In the genomic region with DNA sequence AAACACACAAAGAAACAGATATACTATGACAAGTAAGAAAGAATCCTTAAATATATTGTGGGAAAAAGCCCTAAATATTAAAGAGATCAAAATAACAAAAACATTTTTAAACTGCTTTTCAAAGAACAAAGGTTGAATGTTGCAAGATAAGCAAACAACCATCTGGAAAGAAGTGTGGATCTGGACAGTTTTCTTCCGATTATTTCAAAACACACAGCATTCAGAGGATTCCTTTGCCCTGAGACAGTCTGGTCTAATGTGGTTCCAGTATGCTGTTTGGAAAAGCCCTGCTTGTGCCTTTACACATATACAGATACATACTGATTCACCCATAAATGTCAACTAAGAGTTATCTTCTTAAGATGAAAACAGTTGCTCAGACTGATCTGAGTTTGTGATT, we compare ENCODE assay signal across 18 mouse cellular contexts. TPM values are rescaled to one million over a fixed set of nuclear protein-coding genes. Genes with fewer than 3 reads are reported as not detected.
A peak's percentile ranks its signal among the peaks of the same experiment; 100 is the strongest.
DNase-seq lines count a peak whose midpoint lies in the region; ATAC-seq and TF ChIP-seq lines count a peak whose summit lies in the region.
"Had no signal": no experiment of that assay in that cellular context is flagged by ENCODE, and none has a peak within 500 bp of the region (broad histone marks: within the 10 kb centered on the region; RNA-seq: fewer than 3 reads in every experiment).

No protein-coding gene starts in this region.

- intact Hi-C loops in heart, adult 2 months (cut with DNase I), result no loop called here

- no peak for DNase-seq in heart, embryonic 10.5 days (ENCODE audit: low spot score)
- DNase-seq in heart, adult 2 months, result no peak
- DNase-seq in lung, postnatal 0 days (ENCODE audit: low spot score), result peak; percentile 5
- no peak for DNase-seq in lung, adult 18-20 months
- no peak for DNase-seq in ovary, adult 18-20 months (ENCODE audit: low spot score)
- DNase-seq: adrenal gland, adult 8-10 months; adrenal gland, postnatal 36 days; cerebellum, adult 2 months; cerebellum, postnatal 10 days; forebrain, postnatal 0 days; gastrocnemius, postnatal 14 days had no signal

- 0 out of 2 replicates have a peak, but pooled peaks have one; percentile 39 for ATAC-seq in heart, embryonic 12.5 days (ENCODE audit: insufficient number of reproducible peaks, low FRiP score)
- no peak for ATAC-seq in heart, embryonic 16.5 days (replicated peaks; ENCODE audit: extremely low read depth, insufficient read depth, low FRiP score)
- no peak for ATAC-seq in lung, postnatal 0 days
- ATAC-seq: forebrain, embryonic 13.5 days; forebrain, postnatal 0 days; intestine, embryonic 16.5 days had no signal

- H3K79me2 ChIP-seq in heart, adult 2 months (replicated peaks; ENCODE audit: control insufficient read depth, insufficient read depth, low read length), result no peaks in the 10 kb centered on the region

- no peak for TF ChIP-seq CTCF in heart, adult 2 months (IDR thresholded peaks at IDR 0.05)
- no peak for TF ChIP-seq CTCF in lung, postnatal 0 days (IDR thresholded peaks at IDR 0.05)

- no peak overlapping the region for H3K9ac ChIP-seq in heart, embryonic 12.5 days
- H3K9ac ChIP-seq in heart, embryonic 16.5 days (ENCODE audit: low read length), result no peak overlapping the region
- H3K9ac ChIP-seq in heart, adult 2 months (ENCODE audit: low read depth, low read length), result no peak overlapping the region
- H3K9ac ChIP-seq in lung, postnatal 0 days (replicated peaks; ENCODE audit: low read depth), result no peak overlapping the region
- H3K9ac ChIP-seq: forebrain, embryonic 13.5 days; forebrain, postnatal 0 days; hindbrain, embryonic 15.5 days had no signal

- no peaks in the 10 kb centered on the region for H3K9me3 ChIP-seq in heart, embryonic 12.5 days (replicated peaks)
- no peaks in the 10 kb centered on the region for H3K9me3 ChIP-seq in heart, embryonic 10.5 days
- H3K9me3 ChIP-seq in heart, embryonic 16.5 days (replicated peaks; ENCODE audit: control insufficient read depth, low read length), result no peaks in the 10 kb centered on the region
- H3K9me3 ChIP-seq in lung, postnatal 0 days (ENCODE audit: low read length), result no peaks in the 10 kb centered on the region
- H3K9me3 ChIP-seq: embryonic facial prominence, embryonic 10.5 days; forebrain, embryonic 13.5 days; hindbrain, embryonic 15.5 days had no signal

- no peaks in the 10 kb centered on the region for H3K36me3 ChIP-seq in heart, embryonic 12.5 days
- no peaks in the 10 kb centered on the region for H3K36me3 ChIP-seq in heart, embryonic 10.5 days
- no peaks in the 10 kb centered on the region for H3K36me3 ChIP-seq in heart, embryonic 16.5 days (ENCODE audit: control insufficient read depth, insufficient read depth)
- no peaks in the 10 kb centered on the region for H3K36me3 ChIP-seq in heart, adult 2 months (ENCODE audit: control insufficient read depth, insufficient read depth, low read length)
- no peaks in the 10 kb centered on the region for H3K36me3 ChIP-seq in lung, postnatal 0 days (ENCODE audit: insufficient read depth, low read length)
- H3K36me3 ChIP-seq: embryonic facial prominence, embryonic 10.5 days; hindbrain, embryonic 15.5 days had no signal

- no peak overlapping the region for H3K4me3 ChIP-seq in heart, embryonic 12.5 days
- H3K4me3 ChIP-seq in heart, embryonic 10.5 days, result no peak overlapping the region
- no peak overlapping the region for H3K4me3 ChIP-seq in heart, embryonic 16.5 days (ENCODE audit: low read length)
- H3K4me3 ChIP-seq in heart, adult 2 months, result no peak overlapping the region
- no peak overlapping the region for H3K4me3 ChIP-seq in lung, postnatal 0 days (ENCODE audit: low read depth, low read length)
- H3K4me3 ChIP-seq: embryonic facial prominence, embryonic 10.5 days; forebrain, embryonic 13.5 days; hindbrain, embryonic 15.5 days had no signal

- TF ChIP-seq EP300 in heart, adult 2 months (IDR thresholded peaks at IDR 0.05; ENCODE audit: insufficient read depth, low read depth, low read length), result no peak
- no peak for TF ChIP-seq EP300 in lung, postnatal 0 days (IDR thresholded peaks at IDR 0.05)

- no peaks in the 10 kb centered on the region for H3K27me3 ChIP-seq in heart, embryonic 12.5 days (replicated peaks)
- no peaks in the 10 kb centered on the region for H3K27me3 ChIP-seq in heart, embryonic 10.5 days (ENCODE audit: insufficient read depth, poor library complexity, severe bottlenecking)
- H3K27me3 ChIP-seq in heart, embryonic 16.5 days (ENCODE audit: control insufficient read depth, insufficient read depth, low read length), result no peaks in the 10 kb centered on the region
- no peaks in the 10 kb centered on the region for H3K27me3 ChIP-seq in heart, adult 2 months (ENCODE audit: control insufficient read depth, insufficient read depth, low read length)
- H3K27me3 ChIP-seq in lung, postnatal 0 days (replicated peaks; ENCODE audit: insufficient read depth, low read length), result no peaks in the 10 kb centered on the region
- H3K27me3 ChIP-seq: CH12.LX; forebrain, embryonic 13.5 days; hindbrain, embryonic 15.5 days had no signal

- H3K4me1 ChIP-seq in heart, embryonic 12.5 days (replicated peaks), result peaks cover 4% of the 10 kb centered on the region; the same call in 1 of the 2 replicates
- H3K4me1 ChIP-seq in heart, embryonic 10.5 days, result peaks cover 4% of the 10 kb centered on the region; the same call in 1 of the 2 replicates
- H3K4me1 ChIP-seq in heart, embryonic 16.5 days (ENCODE audit: control insufficient read depth, insufficient read depth, low read length), result peaks cover 9% of the 10 kb centered on the region; the same call in 1 of the 2 replicates
- no peaks in the 10 kb centered on the region for H3K4me1 ChIP-seq in heart, adult 2 months (ENCODE audit: control insufficient read depth, insufficient read depth, low read length)
- no peaks in the 10 kb centered on the region for H3K4me1 ChIP-seq in lung, postnatal 0 days (ENCODE audit: insufficient read depth, low read depth, low read length)
- H3K4me1 ChIP-seq: embryonic facial prominence, embryonic 10.5 days; forebrain, embryonic 13.5 days; hindbrain, embryonic 15.5 days had no signal

- no peak overlapping the region for H3K4me2 ChIP-seq in heart, embryonic 12.5 days
- H3K4me2 ChIP-seq in heart, embryonic 16.5 days (ENCODE audit: low read depth, low read length), result no peak overlapping the region
- no peak overlapping the region for H3K4me2 ChIP-seq in lung, postnatal 0 days (replicated peaks; ENCODE audit: low read depth, low read length)
- H3K4me2 ChIP-seq: forebrain, embryonic 13.5 days; hindbrain, embryonic 15.5 days had no signal

- TF ChIP-seq POLR2A in heart, adult 2 months (IDR thresholded peaks at IDR 0.05; ENCODE audit: insufficient read depth, low read depth, low read length), result no peak

- 31% methylated on average over 1 of the region's 1 CpGs for WGBS in heart, embryonic 12.5 days
- 39% methylated on average over 1 of the region's 1 CpGs for WGBS in heart, embryonic 10.5 days
- 26% methylated on average over 1 of the region's 1 CpGs for WGBS in heart, embryonic 16.5 days
- 47% methylated on average over 1 of the region's 1 CpGs for WGBS in heart, adult 2 months
- 38% methylated on average over 1 of the region's 1 CpGs for WGBS in lung, postnatal 0 days

- H3K27ac ChIP-seq in heart, embryonic 12.5 days (ENCODE audit: poor library complexity, severe bottlenecking), result peak overlapping the region; percentile 18
- H3K27ac ChIP-seq in heart, embryonic 10.5 days, result no peak overlapping the region; the same call in 1 of the 2 replicates
- peak overlapping the region; percentile 15 for H3K27ac ChIP-seq in heart, embryonic 16.5 days (ENCODE audit: low read length)
- H3K27ac ChIP-seq in heart, adult 2 months, result no peak overlapping the region
- H3K27ac ChIP-seq in lung, postnatal 0 days (ENCODE audit: low read length), result no peak overlapping the region
- H3K27ac ChIP-seq: embryonic facial prominence, embryonic 10.5 days; forebrain, embryonic 13.5 days; hindbrain, embryonic 15.5 days had no signal

RNA-seq across cellular contexts. Expression of gene Gbe1, which starts 53.6 kb away (rescaled TPM):
- 56.3 and 56.5 TPM in 2 replicates for polyA plus RNA-seq in heart, embryonic 12.5 days (2016; fragmentation: Nextera tagmentation; extraction: Ambion mirVana)
- 24.3 and 44.1 TPM in 2 replicates for polyA plus RNA-seq in heart, embryonic 10.5 days (2016; fragmentation: Nextera tagmentation; extraction: Ambion mirVana)
- polyA plus RNA-seq in heart, embryonic 16.5 days (2015; fragmentation: Nextera tagmentation; extraction: Ambion mirVana), result 79.5 and 81.0 TPM in 2 replicates
- 10 to 100 TPM; 43.9 to 46.6 TPM for total RNA-seq in heart, adult 2 months (2021)
- 28.5 and 34.8 TPM in 2 replicates for polyA plus RNA-seq in heart, adult 2 months (2012; rRNA removed)
- polyA plus RNA-seq in lung, postnatal 0 days (2015; fragmentation: Nextera tagmentation; extraction: Ambion mirVana), result 18.4 and 20.0 TPM in 2 replicates
- total RNA-seq: CH12.LX had no signal

Comparison
In these comparisons a context has a peak if more than half of its experiments do, and no peak if none do; other contexts are left out.
1. H3K27ac ChIP-seq: peak in heart, embryonic 12.5 days (single experiment) and heart, embryonic 16.5 days (single experiment); none in heart, embryonic 10.5 days (single experiment), heart, adult 2 months (single experiment) and lung, postnatal 0 days (single experiment).